Mouse (Mus musculus) induced T-regulatory cell, adult 2 months (primary cell): ENCODE results near the gene Blmh.
"Not testable (repeated sequence)": the region's sequence is repeated elsewhere in the genome, so short reads cannot be mapped to it uniquely, and the experiment has no call there.

ENCODE experiments used
- DNase-seq: peaks from one replicate; pipeline ENCODE4 v3.0.0-alpha.2; 2012; ENCODE audit warnings: low read depth

Gene Blmh

DNA sequence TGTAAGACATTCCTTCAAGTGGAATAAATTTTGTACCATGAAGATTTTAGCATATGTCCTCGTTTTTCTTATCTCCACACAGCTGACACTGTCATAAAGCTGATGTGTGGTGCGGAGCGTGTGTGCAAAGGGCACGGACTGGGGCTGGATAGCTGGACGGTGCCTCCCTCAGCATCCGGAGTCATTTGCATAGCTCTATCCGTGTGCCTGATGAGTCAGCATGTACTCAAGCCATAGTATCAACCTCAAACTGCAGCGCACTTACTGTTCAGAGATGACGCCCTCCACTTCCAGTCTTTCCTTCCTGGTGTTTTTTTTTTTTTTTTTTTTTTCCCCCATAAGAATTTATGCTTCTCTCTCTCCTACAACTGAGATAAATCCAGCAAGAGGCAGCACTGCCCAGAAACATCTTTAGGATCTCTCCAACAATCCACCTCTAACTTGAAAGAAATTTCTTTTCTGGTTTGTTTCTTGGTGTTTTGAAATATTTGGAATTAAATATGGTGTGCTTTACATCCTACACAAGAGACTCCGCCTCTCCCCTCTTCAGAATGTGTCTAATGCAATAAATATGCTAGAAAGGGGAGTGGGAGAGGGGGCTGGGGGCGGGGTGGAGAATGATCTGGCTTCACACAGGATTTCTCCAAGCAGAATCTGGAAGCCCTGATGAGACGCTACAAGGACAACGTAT lies 7.9 kb upstream of the Blmh start:
- peak; percentile 27 for DNase-seq

DNA sequence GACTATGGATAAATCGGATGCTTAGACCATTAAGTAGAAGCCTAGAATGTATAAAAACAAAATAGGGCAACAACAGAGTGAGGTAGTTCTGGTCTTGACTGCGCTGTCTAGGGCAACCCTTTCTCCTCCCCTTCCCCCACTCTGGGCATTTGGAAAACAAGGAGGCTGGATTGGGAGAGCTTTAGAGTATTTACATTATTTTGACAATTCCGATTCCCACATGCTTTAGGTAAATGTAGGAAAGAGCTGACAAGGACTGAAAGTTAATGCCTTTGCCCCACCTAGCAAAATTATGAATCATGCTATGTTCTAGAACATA lies 7.4 kb upstream of the Blmh start:
- no peak for DNase-seq

DNA sequence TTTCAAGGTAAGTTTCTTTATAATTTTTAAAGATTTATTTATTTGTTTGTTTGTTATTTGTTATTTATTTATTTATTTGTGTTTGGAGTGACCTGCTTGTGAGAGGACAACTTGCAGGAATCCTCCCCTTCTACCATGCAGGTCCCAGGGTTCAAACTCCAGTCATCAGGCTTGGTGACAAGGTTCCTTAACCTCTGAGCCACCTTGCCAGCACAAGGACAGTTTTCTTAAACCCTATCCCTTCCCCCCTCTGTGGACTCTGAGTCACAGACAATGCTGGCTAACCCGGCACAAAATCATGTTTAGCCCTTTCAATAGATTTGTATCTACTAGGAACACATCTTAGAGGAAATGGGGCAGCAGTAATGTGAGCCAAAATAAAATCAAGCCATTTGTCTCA lies 4.0 kb upstream of the Blmh start:
- no peak for DNase-seq

DNA sequence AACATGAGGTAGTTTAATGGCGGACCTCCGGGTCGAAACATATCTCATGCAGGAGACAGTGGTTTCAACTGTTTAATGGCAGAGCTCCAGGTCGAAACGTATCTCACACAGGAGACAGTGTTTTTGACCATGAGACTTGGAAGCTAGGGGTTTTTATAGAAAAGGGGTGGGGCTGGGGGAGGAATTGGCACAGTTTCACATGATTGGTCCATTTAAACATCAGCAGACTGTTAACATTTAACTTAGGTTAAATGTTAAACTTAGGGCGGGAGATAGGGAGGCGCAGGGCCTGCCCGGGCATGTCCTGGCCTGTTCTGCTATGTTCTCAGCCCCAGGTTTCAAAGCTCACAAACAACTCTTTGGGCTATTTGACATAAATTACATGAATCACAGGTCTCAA lies 4.0 kb downstream of the Blmh start:
- not testable (repeated sequence) for DNase-seq

DNA sequence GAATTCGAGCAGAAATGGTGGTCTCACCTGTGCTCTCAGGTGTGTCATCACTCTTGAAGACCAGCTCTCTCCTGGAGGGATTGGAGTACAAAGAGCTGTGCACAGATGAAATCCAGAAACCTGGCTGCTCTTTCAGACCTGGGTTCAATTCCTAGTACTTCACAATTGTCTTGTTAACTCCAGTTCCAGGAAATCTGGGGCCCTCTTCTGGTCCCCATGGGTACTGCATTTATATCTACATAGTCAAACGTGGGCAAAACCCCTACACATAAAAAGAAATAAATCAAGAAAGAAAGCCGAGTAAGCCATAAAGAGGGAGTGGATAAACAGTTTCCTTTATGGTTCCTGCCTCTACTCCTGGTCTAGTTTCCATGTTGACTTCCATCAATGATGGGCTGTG lies 8.6 kb downstream of the Blmh start:
- peak; percentile 60 for DNase-seq

DNA sequence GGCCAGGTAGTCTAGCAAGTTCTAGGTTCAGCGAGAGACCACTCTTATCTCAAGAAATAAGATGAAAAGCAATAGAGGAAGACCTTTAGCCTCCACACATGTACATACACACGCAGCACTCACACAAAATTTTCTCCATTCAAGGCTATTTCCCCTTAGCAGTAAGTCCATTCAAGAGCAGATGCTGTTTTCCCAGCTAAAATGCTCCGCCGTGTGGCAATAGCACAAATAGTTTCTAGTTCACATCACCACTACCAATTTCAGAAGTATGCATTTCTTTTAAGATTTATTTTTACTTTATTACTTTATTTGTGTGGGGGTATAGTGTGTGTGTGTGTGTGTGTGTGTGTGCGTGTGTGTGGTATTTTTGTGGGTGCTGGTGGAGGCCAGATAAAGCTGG lies 12.0 kb downstream of the Blmh start:
- DNase-seq: no peak

DNA sequence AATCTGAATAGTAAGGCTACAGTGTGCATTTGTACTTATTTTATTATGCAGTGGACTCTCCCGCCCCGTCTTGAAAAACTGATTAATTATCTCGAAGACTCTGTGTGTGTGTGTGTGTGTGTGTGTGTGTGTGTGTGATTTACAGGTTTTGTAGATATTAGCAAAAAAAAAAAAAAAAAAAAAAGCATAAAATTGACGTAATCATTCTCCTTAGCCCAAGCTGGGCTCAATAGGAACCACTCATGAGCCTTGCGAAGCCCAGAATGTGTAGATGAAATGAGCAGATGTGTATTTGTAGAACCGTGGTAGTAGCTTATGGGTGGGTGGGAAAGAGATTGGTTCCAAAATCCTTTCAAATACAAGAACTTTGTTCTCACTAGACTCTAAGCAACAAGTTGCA lies 20.2 kb downstream of the Blmh start:
- no peak for DNase-seq

DNA sequence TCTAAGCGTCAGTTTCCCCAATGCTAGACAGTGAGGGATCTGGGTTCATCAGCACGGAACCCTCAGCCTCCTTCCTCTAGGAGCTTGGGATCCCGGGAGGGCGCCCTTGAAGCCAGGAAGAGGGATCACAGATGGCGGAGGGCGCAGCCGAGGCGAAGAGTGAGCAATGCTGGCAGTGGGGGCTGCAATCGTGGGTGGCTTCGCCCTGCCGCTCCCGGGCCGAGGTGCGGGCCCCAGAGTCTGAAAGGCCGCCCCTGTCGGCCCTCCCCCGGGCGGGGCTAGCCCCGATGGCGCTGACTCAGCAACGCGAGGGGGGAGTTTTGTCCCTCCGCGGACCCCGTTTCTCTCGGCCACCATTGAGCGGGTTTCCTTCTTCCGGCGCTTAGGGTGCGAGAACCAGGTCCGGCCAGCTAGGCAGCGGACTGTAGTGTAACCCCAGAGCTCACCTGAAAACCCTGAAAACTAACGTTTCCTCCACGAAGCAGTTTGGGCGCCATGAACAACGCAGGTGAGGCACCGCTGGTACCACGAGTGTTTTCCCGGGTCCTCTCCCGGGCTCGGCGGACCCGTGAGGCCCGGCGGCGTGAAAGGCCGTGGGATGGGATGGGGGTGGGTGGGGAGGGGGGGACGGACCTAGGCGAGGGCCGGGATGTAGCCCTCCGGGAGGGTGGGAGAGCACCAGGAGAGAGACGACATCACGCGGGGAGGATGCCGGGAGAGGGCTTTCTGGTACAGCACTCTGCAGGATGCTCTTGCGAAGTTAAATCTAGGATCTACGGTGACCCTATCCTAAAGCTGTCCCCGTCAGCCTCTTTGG lies 21.0 kb downstream of the Blmh start:
- DNase-seq: peak; percentile 89

DNA sequence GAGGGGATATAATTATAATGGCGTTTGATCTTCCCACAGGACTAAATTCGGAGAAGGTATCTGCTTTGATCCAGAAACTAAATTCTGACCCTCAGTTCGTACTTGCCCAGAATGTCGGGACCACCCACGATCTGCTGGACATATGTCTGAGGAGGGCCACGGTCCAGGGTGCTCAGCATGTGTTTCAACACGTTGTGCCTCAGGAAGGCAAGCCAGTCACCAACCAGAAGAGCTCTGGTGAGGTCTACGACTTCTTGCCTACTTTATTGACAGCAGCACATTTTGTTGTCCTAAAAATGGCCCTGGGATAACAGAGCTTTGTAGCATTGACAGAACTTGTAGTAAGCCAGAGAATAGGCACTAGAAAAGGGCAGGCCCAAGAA lies 21.6 kb downstream of the Blmh start:
- DNase-seq: peak; percentile 27

DNA sequence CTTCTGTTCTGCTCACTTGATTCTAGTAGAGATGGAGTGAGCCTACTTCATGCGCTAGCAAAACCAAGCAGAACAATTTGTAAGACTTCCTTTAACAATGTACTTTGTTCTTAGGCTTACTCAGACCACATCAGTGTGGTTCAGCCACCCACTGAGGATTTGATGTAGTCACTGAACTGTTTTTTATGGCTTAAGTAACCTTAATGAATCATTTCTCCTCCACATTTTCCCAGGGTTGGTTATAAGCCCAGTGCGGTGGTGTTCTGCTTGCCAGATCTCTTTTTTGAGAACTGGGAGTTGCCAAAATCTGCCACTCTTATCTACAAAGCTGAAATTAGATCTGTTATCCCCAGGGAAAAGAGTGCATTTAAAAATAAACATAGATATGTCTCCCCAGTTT lies 28.9 kb downstream of the Blmh start:
- no peak for DNase-seq

DNA sequence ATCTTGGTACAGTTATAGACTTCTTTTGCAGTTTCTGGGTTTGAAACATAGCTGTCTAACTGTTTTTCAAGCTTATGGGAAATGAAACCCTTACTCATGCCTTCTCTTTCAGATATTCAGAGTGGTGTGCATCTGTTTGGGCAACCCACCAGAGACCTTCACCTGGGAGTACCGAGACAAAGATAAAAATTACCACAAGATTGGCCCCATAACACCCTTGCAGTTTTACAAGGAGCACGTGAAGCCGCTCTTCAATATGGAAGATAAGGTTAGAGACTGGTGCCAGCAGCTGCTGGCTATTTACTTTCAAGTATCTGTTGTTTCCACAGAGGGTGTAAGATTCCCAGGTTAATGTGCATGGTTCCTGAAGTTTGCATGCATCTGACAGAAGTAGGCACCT lies 41.1 kb downstream of the Blmh start:
- no peak for DNase-seq

DNA sequence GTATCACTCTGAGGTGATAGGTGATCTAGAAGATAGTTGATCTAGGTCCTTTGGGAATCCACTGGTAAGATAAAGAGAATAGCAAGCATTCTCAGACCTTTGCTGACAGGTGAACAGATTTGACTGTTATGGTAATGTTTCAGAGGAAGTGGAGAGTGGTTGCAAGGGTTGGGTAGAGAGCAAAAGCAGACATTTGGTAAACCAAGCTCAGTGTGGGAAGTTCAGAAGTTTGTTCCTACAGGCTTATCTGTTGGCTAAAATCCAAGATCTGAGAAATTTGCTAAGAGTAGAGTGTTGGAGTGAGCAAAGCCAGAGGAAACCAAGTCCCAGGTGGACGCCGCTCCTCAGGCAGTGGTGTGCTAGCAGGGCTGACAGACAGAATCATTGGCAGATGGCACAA lies 45.7 kb downstream of the Blmh start:
- no peak for DNase-seq

DNA sequence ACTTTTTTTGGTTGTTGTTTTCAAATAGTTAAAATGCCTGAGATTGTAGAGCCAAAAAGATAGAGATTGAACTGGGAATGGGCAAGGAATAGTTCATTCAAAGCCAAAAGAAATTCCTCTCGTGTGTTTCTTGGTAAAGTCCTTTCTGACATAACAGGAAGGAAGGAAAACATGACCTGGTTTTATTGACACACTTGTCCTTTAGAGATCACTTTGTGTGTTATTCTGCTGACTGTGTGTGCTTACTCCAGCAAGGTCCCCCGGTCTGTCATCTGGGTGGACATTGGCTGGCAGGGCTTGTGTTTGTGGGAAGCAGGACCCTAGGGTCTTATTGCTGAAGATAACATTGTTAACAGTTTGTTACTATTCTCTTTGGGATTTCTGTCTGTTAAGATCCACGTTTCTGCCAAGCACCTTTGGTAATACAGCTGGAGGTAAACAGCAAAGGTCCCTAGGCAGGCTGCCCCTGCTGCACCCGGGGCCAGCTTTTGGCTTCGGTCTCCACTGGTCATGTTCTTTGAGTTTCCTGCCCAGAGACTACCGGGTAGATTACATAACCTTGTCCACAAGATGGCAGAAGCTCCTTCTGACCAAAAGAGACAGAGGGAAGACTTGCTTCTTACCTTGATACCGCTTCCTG lies 50.2 kb downstream of the Blmh start:
- DNase-seq: no peak

DNA sequence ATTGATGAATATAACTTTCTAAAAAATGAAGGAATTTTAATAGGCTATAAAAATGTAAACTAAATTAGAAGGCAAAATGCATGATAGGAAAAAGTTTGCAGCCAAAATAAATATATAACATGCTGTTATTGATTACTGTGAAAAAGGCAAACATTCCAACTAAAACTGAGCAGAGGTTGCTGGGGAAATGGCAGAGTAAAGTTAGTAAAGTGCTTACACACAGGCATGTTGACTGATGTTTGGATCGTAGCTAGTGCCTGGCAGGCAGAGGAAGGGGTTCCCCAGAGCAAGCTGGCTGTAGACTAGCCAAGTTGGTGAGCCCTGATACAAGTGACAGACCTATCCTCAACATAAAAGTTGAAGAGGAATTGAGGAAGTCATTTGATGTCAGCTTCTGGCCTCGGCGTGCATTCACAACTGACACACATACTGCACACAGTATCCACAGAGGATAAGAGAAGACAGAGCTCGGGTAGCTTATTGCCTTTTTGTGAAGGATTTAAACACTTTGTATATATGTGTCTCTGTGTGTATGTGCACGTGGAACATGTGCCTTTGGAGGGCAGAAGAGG lies 57.0 kb downstream of the Blmh start:
- DNase-seq: no peak

DNA sequence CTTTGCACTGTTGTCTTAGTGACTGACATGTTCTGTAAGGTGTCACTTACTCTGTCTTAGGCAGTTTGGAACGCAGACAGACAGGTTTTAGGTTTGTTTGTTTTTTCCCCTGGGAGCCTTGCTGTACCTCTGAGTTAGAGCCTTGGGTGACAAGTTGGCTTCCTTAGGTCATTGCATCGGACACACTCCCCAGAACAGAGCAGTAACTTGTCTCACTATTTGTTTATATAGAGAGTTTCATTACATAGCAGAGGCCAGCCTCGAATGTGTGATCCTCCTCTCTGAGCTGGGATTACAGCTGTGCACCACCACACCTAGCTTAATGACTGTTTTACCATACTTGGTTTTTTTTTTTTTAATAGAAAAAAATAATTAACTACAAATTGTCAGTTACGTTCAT lies 57.8 kb downstream of the Blmh start:
- no peak for DNase-seq

DNA sequence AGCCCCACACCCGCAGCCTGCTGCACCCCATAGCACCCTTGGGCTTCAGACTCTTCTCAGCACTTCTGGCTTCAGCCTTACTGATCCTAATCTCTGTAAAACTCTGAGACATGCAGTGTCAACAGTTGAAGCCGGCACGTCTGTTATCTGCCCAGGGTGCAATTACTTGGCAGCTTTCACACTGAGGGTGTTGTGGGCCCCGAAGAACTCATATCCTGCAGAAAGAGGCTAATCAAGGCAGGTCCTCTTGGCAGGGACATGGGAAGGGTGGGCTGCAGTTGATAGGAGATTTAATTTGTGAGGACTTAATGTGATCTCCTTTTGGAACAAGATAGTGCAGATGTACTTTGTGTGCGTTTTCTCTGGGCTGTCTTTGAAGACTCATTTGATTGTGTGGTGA lies 59.0 kb downstream of the Blmh start:
- DNase-seq: no peak

DNA sequence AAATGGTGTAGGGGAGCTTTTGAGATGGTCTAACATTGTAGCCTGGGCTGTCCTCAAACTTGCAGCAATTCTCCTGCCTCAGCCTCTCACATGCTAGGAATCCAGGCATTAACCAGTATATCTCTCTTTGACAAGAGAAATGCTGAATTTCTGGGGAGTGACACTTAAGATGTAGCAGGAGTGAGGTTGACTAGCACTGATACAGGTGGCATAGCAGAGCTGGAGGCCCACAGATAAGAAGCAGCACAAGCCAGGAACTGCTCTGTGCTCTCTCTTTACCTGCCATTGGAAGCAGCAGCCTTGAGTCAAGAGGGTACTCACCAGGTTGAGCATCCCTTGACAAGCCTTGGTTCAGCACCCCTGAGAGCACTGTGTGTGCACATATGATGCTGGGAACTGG lies 59.6 kb downstream of the Blmh start:
- DNase-seq: no peak

DNA sequence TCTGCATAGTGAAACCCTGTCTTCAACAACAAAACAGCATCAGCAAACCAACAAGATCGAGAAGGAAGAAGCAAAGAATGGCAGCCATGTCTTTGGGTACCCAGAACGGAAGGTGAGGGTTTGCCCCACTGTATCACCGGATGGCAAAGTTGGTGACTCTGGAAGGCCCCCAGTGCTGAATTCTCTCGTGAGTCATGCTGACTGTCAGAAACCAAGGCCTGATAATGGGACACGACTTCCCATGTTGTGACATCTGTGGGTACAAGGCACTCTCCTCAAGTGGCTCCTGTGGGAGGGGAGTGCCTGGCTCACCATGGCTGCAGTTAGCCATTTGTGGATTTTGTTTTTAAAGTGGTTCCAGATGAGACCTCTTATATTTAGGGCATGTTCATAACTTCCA lies 66.2 kb downstream of the Blmh start:
- no peak for DNase-seq

DNA sequence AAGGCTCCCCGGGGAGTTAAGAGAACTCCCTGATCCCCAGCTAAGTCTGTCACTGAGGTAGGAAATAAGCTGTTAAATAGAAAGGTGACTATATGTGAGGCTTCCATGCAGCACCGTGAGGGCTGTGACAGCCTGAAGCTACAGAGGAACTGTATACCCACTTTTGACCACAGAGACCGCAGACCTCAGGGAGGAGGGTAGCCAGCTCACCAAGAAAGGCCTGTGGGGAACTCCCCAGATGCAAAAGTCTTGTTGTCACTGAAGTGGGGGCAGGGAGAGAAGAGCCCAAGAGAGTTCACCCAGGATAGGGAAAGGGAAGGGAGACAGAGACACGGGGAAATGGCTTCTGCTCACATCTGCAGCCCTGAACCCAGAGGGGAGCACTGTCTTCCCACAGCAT lies 68.3 kb downstream of the Blmh start:
- DNase-seq: peak; percentile 87

DNA sequence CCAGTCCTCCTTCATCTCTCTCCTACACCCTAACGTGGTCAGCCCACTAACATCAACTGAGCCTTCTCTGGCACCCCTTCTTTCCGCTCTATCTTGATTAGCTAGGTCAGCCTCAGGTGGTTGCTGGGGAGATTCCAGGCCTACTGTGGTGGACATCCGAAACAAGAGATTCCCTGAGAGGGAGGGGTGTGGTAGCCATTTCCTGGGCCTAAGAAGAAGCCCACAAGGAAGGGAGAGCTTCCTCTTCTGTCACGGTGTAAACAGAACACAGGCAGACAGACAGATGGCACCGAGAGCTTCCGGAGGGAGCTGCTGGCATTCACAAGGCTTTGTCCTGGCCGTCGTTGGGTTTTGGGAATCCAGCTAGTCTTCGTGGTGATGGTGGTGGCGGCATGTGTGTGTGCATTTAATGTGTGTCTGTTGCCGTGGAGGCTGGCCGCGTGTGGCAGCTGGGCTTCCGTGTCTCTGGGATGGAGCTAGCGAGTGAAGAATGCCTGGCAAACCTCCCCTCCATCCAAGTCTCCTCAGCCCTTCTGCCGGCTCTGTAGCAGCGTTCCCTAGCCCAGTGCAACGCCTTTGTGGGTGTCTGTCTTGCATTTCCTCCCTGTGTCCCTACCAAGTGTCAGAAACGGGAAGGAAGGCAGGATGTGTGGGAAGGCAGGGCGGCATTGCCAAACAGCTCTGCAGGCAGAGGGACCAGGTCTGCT lies 71.5 kb downstream of the Blmh start:
- peak; percentile 30 for DNase-seq

DNA sequence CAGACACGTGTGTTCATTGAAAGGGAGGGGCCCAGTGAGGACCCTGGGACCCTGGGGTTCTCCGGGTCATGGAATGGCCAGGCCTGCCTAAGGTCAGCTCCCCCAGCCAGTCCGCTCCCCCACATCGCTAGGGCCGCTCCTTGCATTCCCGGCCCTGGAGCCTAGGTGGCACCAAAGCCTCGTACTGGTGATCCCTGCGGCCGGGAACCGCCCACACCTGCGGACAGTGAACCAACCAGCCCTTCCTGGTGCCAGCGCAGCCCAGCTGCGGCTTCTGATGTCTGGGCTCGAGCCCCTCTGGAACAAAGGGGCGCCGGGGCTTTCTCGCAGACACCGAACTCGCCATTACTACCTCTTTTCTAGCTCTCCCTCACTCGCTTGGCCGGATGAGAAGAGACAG lies 72.7 kb downstream of the Blmh start:
- peak; percentile 83 for DNase-seq

DNA sequence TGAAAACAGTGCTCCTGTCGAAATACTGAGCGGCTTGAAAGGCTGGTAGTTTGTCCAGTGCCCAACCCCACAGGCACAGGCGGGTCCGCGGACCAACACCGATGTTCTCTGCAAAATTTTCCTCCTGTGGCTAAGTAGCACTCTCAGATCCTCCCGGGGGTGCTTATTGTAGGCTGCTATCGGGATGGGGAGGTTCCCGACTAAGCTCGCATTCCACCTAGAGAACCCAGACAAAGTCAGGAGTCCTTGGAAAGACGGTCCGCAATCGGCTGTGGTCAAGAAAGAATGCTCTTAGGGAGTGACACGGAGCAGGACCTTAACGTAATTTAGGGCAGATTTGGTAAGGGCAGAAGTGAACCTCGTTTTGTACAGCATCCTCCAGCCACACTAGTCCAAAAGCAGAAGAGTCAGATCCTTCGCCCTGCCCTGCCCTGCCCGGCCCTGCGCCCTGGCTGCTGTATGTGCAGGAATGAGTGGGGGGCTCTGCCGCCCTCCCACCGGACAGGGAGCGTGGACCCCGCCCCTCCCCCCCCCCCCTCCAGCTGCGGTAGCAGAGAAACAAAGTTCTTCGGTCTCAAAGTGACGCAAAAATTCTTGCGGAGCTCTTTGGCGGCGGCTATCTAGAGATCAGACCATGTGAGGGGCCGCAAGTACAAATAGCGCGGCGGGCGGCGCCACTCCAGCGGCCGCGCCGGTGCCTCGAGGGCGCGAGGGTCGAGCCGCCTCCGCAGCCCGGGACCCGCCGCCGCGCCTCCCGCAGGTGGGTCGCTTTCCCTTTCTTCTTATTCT lies 73.5 kb downstream of the Blmh start, which contains the start of gene Slc6a4:
Gene Slc6a4 (plus strand): TSS at position 688 of the 789 bp plus-strand sequence.
- DNase-seq: peak; percentile 49
